Mouse (Mus musculus) mesoderm, embryonic 11.5 days (tissue): ENCODE results near the gene Stim1.
"Not testable (repeated sequence)": the region's sequence is repeated elsewhere in the genome, so short reads cannot be mapped to it uniquely, and the experiment has no call there.

Source experiments
- DNase-seq: peaks from one replicate; pipeline ENCODE4 v3.0.0-alpha.2; 2012; ENCODE audit warnings: low read depth, low spot score

Stim1 gene

GRCm38 (mm10) chr7:102442432-102442831 lies 174.8 kb downstream of the Stim1 start:
- DNase-seq: no peak

GRCm38 (mm10) chr7:102444301-102444700 lies 176.7 kb downstream of the Stim1 start:
- no peak for DNase-seq

- DNase-seq: no peak
Measured at GRCm38 (mm10) chr7:102446438-102446837, 178.8 kb downstream of the Stim1 start.

DNA sequence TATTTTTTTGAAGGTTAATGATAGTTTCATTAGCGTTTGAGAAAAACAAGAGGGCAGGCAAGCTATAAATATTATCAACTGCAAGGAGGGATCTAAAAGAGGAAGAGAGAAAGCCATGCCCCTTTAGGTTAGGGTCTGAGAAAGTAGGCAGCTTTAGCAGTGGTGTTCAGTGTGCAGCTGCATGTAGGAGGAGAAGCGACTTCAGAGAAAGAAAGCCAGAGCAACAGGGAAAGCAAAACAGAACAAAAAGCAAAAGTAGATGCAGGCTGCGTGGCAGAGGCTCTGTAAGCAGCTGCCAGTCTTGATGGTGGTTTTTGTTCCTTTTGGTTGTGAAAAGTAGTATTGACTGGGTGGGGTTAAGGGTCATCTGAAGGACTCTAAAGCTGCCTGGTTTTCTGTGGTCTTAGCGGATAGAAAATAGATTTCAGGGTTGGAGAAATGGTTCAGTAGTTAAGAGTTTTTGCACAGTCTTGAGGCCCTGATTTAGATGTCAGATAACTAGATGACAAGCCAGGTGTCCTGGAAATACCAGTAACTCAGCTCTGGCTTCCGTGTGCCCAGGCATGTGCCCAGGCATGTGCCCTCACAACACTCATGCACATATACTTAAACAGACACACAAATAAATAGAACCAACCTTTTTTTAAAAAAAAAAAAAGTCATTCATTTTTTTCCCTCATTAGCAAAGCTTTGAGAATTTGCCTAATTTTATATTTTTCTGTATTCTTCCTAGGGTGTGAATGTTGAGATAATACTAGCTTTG lies 191.2 kb downstream of the Stim1 start:
- DNase-seq: no peak

GRCm38 (mm10) chr7:102467566-102467965 lies 200.0 kb downstream of the Stim1 start:
- no peak for DNase-seq

GRCm38 (mm10) chr7:102472675-102473074 lies 205.1 kb downstream of the Stim1 start:
- DNase-seq: no peak

- no peak for DNase-seq
Measured at GRCm38 (mm10) chr7:102476601-102477000, 209.0 kb downstream of the Stim1 start.

DNA sequence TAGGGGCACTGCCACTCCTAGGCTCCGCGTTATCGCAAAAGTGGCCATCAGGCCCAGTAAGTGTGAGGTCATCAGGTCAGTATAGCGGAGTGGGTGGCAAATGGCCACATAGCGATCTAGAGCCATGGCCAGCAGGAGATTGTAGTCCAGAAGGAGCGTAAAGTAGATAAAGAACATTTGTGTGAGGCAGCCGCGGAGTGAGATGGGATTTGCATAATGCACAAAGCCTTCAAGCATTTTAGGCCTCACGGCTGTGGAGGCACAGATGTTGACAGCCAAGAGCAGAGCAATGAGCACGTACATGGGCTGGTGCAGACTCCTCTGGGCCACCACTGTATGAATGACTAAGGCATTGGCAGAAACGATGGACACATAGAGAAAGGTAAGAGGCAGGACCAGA lies 209.8 kb downstream of the Stim1 start:
- no peak for DNase-seq

DNA sequence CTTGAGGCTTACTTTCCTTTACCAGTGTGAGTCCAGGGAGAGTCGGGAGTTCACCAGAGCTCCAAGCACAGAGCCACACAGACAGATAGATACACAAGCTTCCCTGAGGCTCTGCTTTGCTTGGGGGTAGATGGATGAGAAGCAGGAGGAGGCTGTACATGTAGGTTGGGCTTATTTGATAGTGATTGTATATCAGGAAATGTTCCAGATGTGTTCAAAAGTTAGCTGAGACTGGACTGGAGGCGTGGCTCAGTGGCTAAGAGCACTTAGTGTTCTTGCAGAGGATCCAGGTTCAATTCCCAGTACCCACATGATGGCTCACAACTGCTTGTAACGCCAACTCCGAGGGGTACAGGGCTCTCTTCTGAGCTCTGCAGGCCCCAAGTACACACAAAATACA lies 210.8 kb downstream of the Stim1 start:
- DNase-seq: no peak

DNA sequence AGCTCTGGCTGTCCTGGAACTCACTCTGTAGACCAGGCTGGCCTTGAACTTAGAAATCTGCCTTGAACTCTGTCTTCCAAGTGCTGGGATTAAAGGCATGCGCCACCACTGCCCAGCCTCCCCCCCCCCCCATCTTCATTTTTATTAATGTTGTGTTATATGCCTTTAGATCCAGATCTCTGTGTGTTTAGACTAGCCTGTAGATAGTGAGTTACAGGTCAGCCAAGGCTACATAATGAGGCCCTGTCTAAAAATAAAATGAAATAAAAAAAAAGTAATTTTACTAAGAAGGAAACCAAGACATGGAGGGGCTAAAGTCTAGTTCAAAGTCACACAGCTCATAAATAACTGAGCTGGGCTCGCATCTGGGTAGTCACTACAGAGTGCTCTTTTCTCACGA lies 211.3 kb downstream of the Stim1 start:
- no peak for DNase-seq

DNA sequence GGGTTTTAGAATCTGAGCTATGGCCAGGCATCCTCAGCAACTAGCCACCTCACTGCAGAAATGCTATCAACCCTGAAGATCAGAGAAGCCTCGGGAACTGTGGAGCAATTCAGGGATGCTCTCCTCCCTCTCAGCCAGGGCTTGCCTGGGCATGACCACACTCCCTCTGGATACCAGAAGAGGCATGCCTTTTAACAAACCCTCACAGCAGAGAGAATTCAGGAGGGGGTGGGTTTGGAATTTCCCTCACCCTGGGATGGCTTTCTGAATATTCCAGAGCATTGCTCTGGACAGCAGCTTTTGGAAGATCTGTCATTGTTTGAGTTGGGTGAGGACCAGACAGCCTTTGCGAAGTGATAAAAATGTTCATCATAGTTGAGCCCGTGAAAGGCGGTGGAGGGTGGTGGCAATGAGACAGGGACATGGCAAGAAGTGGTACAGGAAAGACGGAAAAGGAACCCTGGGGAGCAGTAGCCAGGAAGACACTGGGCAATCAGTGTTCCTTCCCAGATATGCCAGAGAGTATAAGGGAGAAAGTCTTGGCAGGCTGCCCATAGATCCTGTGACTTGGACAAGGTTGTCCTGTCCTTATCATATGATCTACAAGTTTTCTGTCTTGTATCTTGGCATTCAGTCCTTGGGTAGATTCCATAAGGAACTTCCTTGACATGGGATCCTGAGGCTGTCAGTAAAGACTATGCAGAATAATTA lies 211.9 kb downstream of the Stim1 start:
- DNase-seq: no peak

- DNase-seq: no peak
Measured at GRCm38 (mm10) chr7:102480821-102481220, 213.2 kb downstream of the Stim1 start.

DNA sequence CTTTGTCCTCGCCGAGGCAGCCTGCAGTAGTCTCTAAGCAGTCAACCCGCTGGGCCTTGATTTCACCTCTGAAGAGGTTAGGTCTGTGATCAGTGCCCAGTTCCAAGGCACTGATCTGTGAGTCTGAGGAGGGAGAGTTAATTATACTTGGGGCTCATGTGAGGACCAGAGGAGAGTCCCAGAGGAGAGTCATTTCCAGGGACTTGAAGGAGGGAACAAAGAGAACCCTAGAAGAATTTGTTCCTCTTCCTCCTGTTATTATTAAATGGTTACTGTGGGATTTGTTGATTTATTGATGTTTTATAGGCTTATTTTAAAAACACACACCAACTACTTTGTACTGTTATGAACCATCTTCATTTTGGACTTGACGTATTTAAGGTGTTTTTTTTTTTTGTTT lies 214.0 kb downstream of the Stim1 start, which contains the start of gene Olfr543:
Gene Olfr543 (minus strand): TSS at position 101 of the 400 bp plus-strand sequence.
- no peak for DNase-seq

GRCm38 (mm10) chr7:102483665-102484064 lies 216.1 kb downstream of the Stim1 start:
- DNase-seq: no peak

- DNase-seq: not testable (repeated sequence)
Measured at GRCm38 (mm10) chr7:102484766-102485165, 217.2 kb downstream of the Stim1 start.

DNA sequence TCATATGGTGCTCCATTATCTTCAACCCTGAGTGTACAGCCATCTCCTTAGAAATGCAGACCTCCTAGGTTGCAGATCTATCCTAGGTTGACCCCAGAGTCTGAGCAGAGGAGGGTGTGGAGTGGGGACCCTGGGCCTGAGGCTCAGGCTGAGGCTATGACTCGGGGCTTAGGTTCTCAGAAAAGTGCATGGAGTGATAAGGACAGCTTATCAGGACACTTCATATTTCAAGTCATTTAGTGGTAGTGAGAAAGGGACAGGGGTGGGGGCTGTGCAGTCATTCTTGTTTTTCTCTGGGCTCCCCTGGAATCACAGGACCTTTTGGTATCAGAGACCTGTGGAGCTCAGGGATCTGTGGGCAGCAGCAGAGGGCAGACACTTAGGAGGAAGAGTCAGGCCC lies 218.5 kb downstream of the Stim1 start:
- no peak for DNase-seq
